Mouse (Mus musculus) intestine, postnatal 0 days (tissue): Measurements from ENCODE around the gene Irf8. TPM values are rescaled to one million over a fixed set of nuclear protein-coding genes. Genes with fewer than 3 reads are reported as not detected.
"Not testable (repeated sequence)": the region's sequence is repeated elsewhere in the genome, so short reads cannot be mapped to it uniquely, and the experiment has no call there.

ENCODE experiments used
- ATAC-seq: fragments of 200-750 bp; cut with Nextera tagmentation; 2 replicates; pipeline ENCODE4 v1.8.0; 2017; ENCODE audit warnings: mild to moderate bottlenecking, moderate TSS enrichment, moderate library complexity
- H3K27ac ChIP-seq: fragments of 300-500 bp; sonication (generic); 2 replicates; pipeline ENCODE4 v1.5.1; 2014; ENCODE audit warnings: mild to moderate bottlenecking, low read depth, low read length, moderate library complexity
- H3K27me3 ChIP-seq: fragments of 300-500 bp; sonication (generic); replicated peaks from 2 replicates; pipeline ENCODE4 v1.6.1; 2014; ENCODE audit warnings: low read length, mixed read lengths; ENCODE audit not compliant: control insufficient read depth, insufficient read depth
- H3K36me3 ChIP-seq: fragments of 300-500 bp; sonication (generic); 2 replicates; pipeline ENCODE4 v1.6.1; 2014; ENCODE audit warnings: mild to moderate bottlenecking, moderate library complexity; ENCODE audit not compliant: control insufficient read depth, insufficient read depth
- H3K4me1 ChIP-seq: fragments of 300-500 bp; sonication (generic); replicated peaks from 2 replicates; pipeline ENCODE4 v1.6.1; 2014; ENCODE audit warnings: antibody characterized with exemption, low read length, mixed read lengths; ENCODE audit not compliant: control insufficient read depth, insufficient read depth
- H3K4me2 ChIP-seq: fragments of 300-500 bp; sonication (generic); replicated peaks from 2 replicates; pipeline ENCODE4 v1.6.1; 2014; ENCODE audit warnings: low read depth, mild to moderate bottlenecking, moderate library complexity
- H3K4me3 ChIP-seq: fragments of 300-500 bp; sonication (generic); 2 replicates; pipeline ENCODE4 v1.5.1; 2014; ENCODE audit warnings: low read depth, low read length
- H3K9ac ChIP-seq: fragments of 300-500 bp; sonication (generic); 2 replicates; pipeline ENCODE4 v1.6.1; 2014; ENCODE audit warnings: mild to moderate bottlenecking, low read depth, low read length
- H3K9me3 ChIP-seq: fragments of 300-500 bp; sonication (generic); 2 replicates; pipeline ENCODE4 v1.6.1; 2016; ENCODE audit warnings: mixed run types; ENCODE audit not compliant: control insufficient read depth
- CTCF ChIP-seq: sonication (generic); IDR thresholded peaks from 2 replicates; pipeline ENCODE4 v1.5.1; 2016; ENCODE audit warnings: low read depth, mild to moderate bottlenecking, control low read depth, antibody characterized with exemption, moderate library complexity
- WGBS: fragments of 180-500 bp; shearing (Covaris S2); extraction: QIAGEN DNeasy Blood & Tissue Kit; methylation state at CpG from one replicate; pipeline ENCODE4 v1.1.7; 2014; 5-methylcytosine and 5-hydroxymethylcytosine counted together
- polyA plus RNA-seq: library from polyadenylated mRNA; unstranded; fragments of >200 nt; fragmentation: Nextera tagmentation; extraction: Ambion mirVana; gene quantifications from 2 replicates; pipeline ENCODE4 v1.2.1, GENCODE M21; 2015

The Irf8 gene
- polyA plus RNA-seq, 1 experiment from 2014 or later, result 79.5 TPM

GRCm38 (mm10) chr8:120715200-120715599 lies 21.0 kb upstream of the Irf8 start:
- H3K9me3 ChIP-seq, result no peaks in the 10 kb centered on the region
- H3K4me1 ChIP-seq, result no peaks in the 10 kb centered on the region
- no peaks in the 10 kb centered on the region for H3K27me3 ChIP-seq
- no peak for ATAC-seq
- 59% methylated on average over 6 of the region's 6 CpGs for WGBS
- no peak overlapping the region for H3K4me3 ChIP-seq
- no peak overlapping the region for H3K9ac ChIP-seq
- TF ChIP-seq CTCF, result no peak
- no peak overlapping the region for H3K27ac ChIP-seq
- no peaks in the 10 kb centered on the region for H3K36me3 ChIP-seq
- H3K4me2 ChIP-seq, result no peak overlapping the region

- Histone ChIP-seq H3K4me1 (no peaks in the 10 kb centered on the region), H3K4me2 (no peak overlapping the region), H3K36me3 (no peaks in the 10 kb centered on the region), H3K4me3 (no peak overlapping the region), H3K9ac (no peak overlapping the region), H3K27me3 (no peaks in the 10 kb centered on the region), H3K9me3 (no peaks in the 10 kb centered on the region), H3K27ac (no peak overlapping the region)
- WGBS, result 67% methylated on average over 15 of the region's 15 CpGs
- peak; percentile 41 for ATAC-seq
- TF ChIP-seq CTCF, result no peak
Observed at GRCm38 (mm10) chr8:120715996-120716680, 20.0 kb upstream of the Irf8 start.

GRCm38 (mm10) chr8:120719586-120720236 lies 16.4 kb upstream of the Irf8 start:
- WGBS, result 63% methylated on average over 19 of the region's 19 CpGs
- Histone ChIP-seq H3K4me1 (no peaks in the 10 kb centered on the region), H3K27me3 (no peaks in the 10 kb centered on the region), H3K27ac (no peak overlapping the region), H3K9me3 (no peaks in the 10 kb centered on the region), H3K4me3 (no peak overlapping the region), H3K36me3 (no peaks in the 10 kb centered on the region), H3K4me2 (no peak overlapping the region), H3K9ac (no peak overlapping the region)
- no peak for TF ChIP-seq CTCF
- no peak for ATAC-seq

- no peaks in the 10 kb centered on the region for H3K36me3 ChIP-seq
- no peak overlapping the region for H3K9ac ChIP-seq
- no peak for ATAC-seq
- no peak overlapping the region for H3K4me2 ChIP-seq
- H3K27me3 ChIP-seq, result no peaks in the 10 kb centered on the region
- H3K4me1 ChIP-seq, result 0 out of 2 replicates have a peak, but pooled peaks cover 3% of the 10 kb centered on the region
- H3K9me3 ChIP-seq, result no peaks in the 10 kb centered on the region
- TF ChIP-seq CTCF, result peak; percentile 66
- whole genome bisulfite sequencing, result 74% methylated on average over 6 of the region's 6 CpGs
- no peak overlapping the region for H3K27ac ChIP-seq
- no peak overlapping the region for H3K4me3 ChIP-seq
Observed at GRCm38 (mm10) chr8:120723025-120723424, 13.1 kb upstream of the Irf8 start.

GRCm38 (mm10) chr8:120724096-120724495 lies 12.1 kb upstream of the Irf8 start:
- ATAC-seq, H3K9me3 ChIP-seq, H3K4me3 ChIP-seq, H3K27me3 ChIP-seq, H3K4me2 ChIP-seq, H3K4me1 ChIP-seq, H3K27ac ChIP-seq, H3K9ac ChIP-seq, H3K36me3 ChIP-seq: not testable (repeated sequence)
- peak; percentile 69 for TF ChIP-seq CTCF
- 77% methylated on average over 2 of the region's 4 CpGs for WGBS

GRCm38 (mm10) chr8:120724816-120725575 lies 11.2 kb upstream of the Irf8 start:
- H3K4me3 ChIP-seq, result no peak overlapping the region
- peak; percentile 79 for ATAC-seq
- no peaks in the 10 kb centered on the region for H3K9me3 ChIP-seq
- H3K27me3 ChIP-seq, result no peaks in the 10 kb centered on the region
- peaks cover 8% of the 10 kb centered on the region; the same call in 1 of the 2 replicates for H3K4me1 ChIP-seq
- no peak overlapping the region for H3K9ac ChIP-seq
- TF ChIP-seq CTCF, result peak; percentile 33
- no peaks in the 10 kb centered on the region for H3K36me3 ChIP-seq
- peak overlapping the region; percentile 18; the same call in 1 of the 2 replicates for H3K4me2 ChIP-seq
- 28% methylated on average over 17 of the region's 17 CpGs for WGBS
- H3K27ac ChIP-seq, result peak overlapping the region; percentile 84
